Mouse (Mus musculus) bone marrow macrophage, adult 2 months (primary cell): ENCODE measurements around the gene Phlda1.

Experiments
- CTCF ChIP-seq: IDR thresholded peaks from 2 replicates; pipeline ENCODE4 v1.5.1; 2012; ENCODE audit warnings: low read depth, mild to moderate bottlenecking, low read length, moderate library complexity
- POLR2A ChIP-seq: IDR thresholded peaks from 2 replicates; pipeline ENCODE4 v1.6.1; 2012; ENCODE audit warnings: mild to moderate bottlenecking, low read depth, low read length, borderline replicate concordance

DNA sequence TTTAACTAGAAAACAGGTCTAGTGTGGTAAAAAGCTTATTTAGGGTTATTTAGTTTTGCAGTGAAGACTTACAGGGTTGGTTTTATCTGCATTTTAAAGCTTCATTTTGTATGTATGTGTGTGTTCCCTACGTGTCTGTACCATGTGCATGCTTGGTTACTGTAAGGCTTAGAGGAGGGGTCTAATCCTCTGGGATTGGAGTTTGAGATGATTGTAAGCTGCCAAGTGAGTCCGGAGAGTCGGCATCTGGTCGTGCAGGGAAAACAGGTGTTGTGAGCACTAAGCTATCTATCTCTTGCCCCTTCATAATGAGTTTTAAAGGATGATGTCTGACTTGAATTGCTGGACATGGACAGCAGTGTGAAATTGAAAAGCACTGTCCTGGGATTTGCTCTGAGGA, 29.8 kb upstream of the Phlda1 start:
- TF ChIP-seq POLR2A: no peak
- no peak for TF ChIP-seq CTCF
